Mouse (Mus musculus): ENCODE data around the gene Gm21992. TPM values are rescaled to one million over a fixed set of nuclear protein-coding genes. Genes with fewer than 3 reads are reported as not detected.

Gm21992 gene
- 14.5 and 15.7 TPM in 2 replicates for polyA plus RNA-seq (2015; fragmentation: Nextera tagmentation; extraction: Ambion mirVana)

GRCm38 (mm10) chr19:4811063-4811908 lies at the start of gene Gm21992, which contains the start of gene Rbm14:
TSS of gene Gm21992 (minus strand) at chr19:4811612.
TSS of gene Rbm14 (minus strand) at chr19:4811634.

DNA sequence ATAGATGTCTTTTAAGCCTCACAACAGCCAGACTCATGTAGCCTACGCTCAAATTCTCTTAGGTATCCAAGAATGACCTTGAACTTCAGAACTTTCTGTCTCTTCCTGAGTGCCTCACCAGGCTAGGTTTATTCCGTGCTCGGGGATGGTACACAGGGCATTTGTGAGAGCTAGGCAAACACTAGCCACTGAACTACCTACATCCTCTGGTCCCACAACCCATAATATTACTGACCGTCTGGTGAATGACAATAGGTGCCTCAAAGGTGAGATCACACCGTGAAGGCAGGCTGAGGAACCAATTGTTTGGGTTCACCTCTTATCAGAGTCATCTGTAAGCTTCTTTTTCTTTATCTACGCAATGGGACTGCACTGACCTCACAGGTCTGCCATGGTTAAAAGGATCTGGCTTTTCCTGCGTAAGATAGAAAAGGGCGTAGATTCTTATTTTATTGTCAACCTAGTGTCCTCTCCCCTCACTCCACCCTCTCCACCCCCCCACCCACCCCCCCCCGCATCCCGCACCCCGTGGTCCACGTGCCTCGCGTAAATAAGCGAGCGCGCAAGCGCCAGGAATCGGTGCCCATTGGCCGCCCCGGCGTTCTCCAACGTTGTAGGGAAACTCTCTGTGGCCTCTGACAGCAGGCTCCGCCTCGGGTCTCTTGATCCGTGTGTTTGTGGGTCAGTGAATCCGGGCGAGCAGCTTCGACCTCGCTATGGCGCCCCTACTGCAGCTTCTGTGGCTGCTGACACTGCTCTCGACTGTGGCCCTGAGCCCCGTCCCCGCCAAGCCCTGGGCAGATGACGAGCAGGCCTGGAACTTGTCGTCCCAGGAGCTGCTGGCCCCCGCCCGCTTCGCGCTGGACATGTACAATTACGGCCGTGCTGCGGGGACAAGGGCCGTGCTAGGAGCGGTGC lies 43.4 kb upstream of the Gm21992 start, which contains the start of gene Ctsf:
Gene Ctsf, plus strand, starts transcription at position 579 of the 918 bp plus-strand sequence.

GRCm38 (mm10) chr19:4839149-4839548 lies 27.7 kb upstream of the Gm21992 start, which contains the start of the genes Ccs and Ccdc87:
TSS of gene Ccs (minus strand) at chr19:4839332.
TSS of gene Ccdc87 (plus strand) at chr19:4839366.

GRCm38 (mm10) chr19:4793831-4794422 lies 17.5 kb downstream of the Gm21992 start, which contains the start of gene Rbm4:
TSS of gene Rbm4 (minus strand) at chr19:4793901.

GRCm38 (mm10) chr19:4756193-4756911 lies 55.1 kb downstream of the Gm21992 start, which contains the start of gene Rbm4b:
TSS of gene Rbm4b (plus strand) at chr19:4756497.

DNA sequence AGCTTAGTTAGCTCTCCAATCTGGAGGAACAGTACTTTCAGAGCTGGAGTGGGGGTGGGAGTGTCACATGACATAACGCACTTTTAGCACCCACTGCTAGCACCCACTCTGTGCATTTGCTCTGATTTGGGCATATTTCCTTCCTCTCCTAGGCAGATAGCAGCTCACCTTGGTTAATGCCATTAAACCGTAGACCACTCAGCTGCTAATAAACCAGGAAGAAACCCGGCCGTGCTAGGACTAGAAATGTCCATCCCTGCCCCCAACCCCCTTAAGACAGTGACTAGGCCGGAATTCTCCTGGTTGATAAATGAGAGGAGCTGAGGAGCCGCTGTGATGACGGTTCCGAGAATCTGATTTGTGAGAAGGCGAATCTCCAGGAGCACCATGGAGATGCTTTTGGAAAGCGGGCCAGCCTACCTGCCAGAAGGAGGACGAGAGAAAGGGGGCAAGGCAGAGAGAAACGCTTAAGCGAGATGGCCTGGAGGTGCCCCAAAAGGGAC lies 100.3 kb downstream of the Gm21992 start, which contains the start of gene Sptbn2:
Gene Sptbn2, plus strand, starts transcription at position 70 of the 503 bp plus-strand sequence.

GRCm38 (mm10) chr19:4698205-4698677 lies 113.2 kb downstream of the Gm21992 start, which contains the start of gene Gm960:
TSS of gene Gm960 (minus strand) at chr19:4698668.

Other genes with a start within 250 kb of the Gm21992 start
- 1.5 and 1.7 TPM in 2 replicates for gene Lrfn4, start 195.9 kb downstream of the Gm21992 start, polyA plus RNA-seq (2015; fragmentation: Nextera tagmentation; extraction: Ambion mirVana)
- 35.6 and 38.2 TPM in 2 replicates for gene Rce1, start 186.0 kb downstream of the Gm21992 start, polyA plus RNA-seq (2015; fragmentation: Nextera tagmentation; extraction: Ambion mirVana)
- 1.2 and 1.6 TPM in 2 replicates for gene Gm960, start 112.9 kb downstream of the Gm21992 start, polyA plus RNA-seq (2015; fragmentation: Nextera tagmentation; extraction: Ambion mirVana)
- gene Sptbn2, start 100.4 kb downstream of the Gm21992 start, polyA plus RNA-seq (2015; fragmentation: Nextera tagmentation; extraction: Ambion mirVana) = 0.84 and 0.91 TPM in 2 replicates
- gene Rbm4b, start 55.1 kb downstream of the Gm21992 start, polyA plus RNA-seq (2015; fragmentation: Nextera tagmentation; extraction: Ambion mirVana) = 19.3 and 20.2 TPM in 2 replicates
- gene Rbm4, start 17.7 kb downstream of the Gm21992 start, polyA plus RNA-seq (2015; fragmentation: Nextera tagmentation; extraction: Ambion mirVana) = 17.1 and 20.8 TPM in 2 replicates
- gene Rbm14, start within 50 bp of the Gm21992 start, polyA plus RNA-seq (2015; fragmentation: Nextera tagmentation; extraction: Ambion mirVana) = 24.3 and 30.8 TPM in 2 replicates
- gene Ccs, start 27.7 kb upstream of the Gm21992 start, polyA plus RNA-seq (2015; fragmentation: Nextera tagmentation; extraction: Ambion mirVana) = 45.7 and 45.9 TPM in 2 replicates
- 0.04 TPM in 1 of 2 replicates, not detected in the other for gene Ccdc87, start 27.8 kb upstream of the Gm21992 start, polyA plus RNA-seq (2015; fragmentation: Nextera tagmentation; extraction: Ambion mirVana)
- 46.6 and 51.4 TPM in 2 replicates for gene Ctsf, start 43.5 kb upstream of the Gm21992 start, polyA plus RNA-seq (2015; fragmentation: Nextera tagmentation; extraction: Ambion mirVana)
- gene Actn3, start 66.3 kb upstream of the Gm21992 start, polyA plus RNA-seq (2015; fragmentation: Nextera tagmentation; extraction: Ambion mirVana) = 2.0 and 2.5 TPM in 2 replicates
- 7.5 and 8.5 TPM in 2 replicates for gene Zdhhc24, start 67.1 kb upstream of the Gm21992 start, polyA plus RNA-seq (2015; fragmentation: Nextera tagmentation; extraction: Ambion mirVana)
- gene Bbs1, start 95.0 kb upstream of the Gm21992 start, polyA plus RNA-seq (2015; fragmentation: Nextera tagmentation; extraction: Ambion mirVana) = 1.3 TPM in 2 replicates
- gene Dpp3, start 116.7 kb upstream of the Gm21992 start, polyA plus RNA-seq (2015; fragmentation: Nextera tagmentation; extraction: Ambion mirVana) = 59.2 and 62.6 TPM in 2 replicates
- 0.85 and 1.1 TPM in 2 replicates for gene Peli3, start 131.5 kb upstream of the Gm21992 start, polyA plus RNA-seq (2015; fragmentation: Nextera tagmentation; extraction: Ambion mirVana)
- 70.0 and 78.0 TPM in 2 replicates for gene Mrpl11, start 150.5 kb upstream of the Gm21992 start, polyA plus RNA-seq (2015; fragmentation: Nextera tagmentation; extraction: Ambion mirVana)
- gene Npas4, start 178.7 kb upstream of the Gm21992 start, polyA plus RNA-seq (2015; fragmentation: Nextera tagmentation; extraction: Ambion mirVana) = 0.47 and 0.60 TPM in 2 replicates
- gene Slc29a2, start 212.2 kb upstream of the Gm21992 start, polyA plus RNA-seq (2015; fragmentation: Nextera tagmentation; extraction: Ambion mirVana) = 1.9 and 2.1 TPM in 2 replicates
- gene B4gat1, start 227.2 kb upstream of the Gm21992 start, polyA plus RNA-seq (2015; fragmentation: Nextera tagmentation; extraction: Ambion mirVana) = 26.6 and 28.5 TPM in 2 replicates
- 0.24 and 0.34 TPM in 2 replicates for gene AC124502.3, start 227.3 kb upstream of the Gm21992 start, polyA plus RNA-seq (2015; fragmentation: Nextera tagmentation; extraction: Ambion mirVana)
- 26.0 and 29.3 TPM in 2 replicates for gene Brms1, start 229.7 kb upstream of the Gm21992 start, polyA plus RNA-seq (2015; fragmentation: Nextera tagmentation; extraction: Ambion mirVana)
- gene Rin1, start 238.9 kb upstream of the Gm21992 start, polyA plus RNA-seq (2015; fragmentation: Nextera tagmentation; extraction: Ambion mirVana) = 6.4 and 7.8 TPM in 2 replicates